Mouse (Mus musculus): ENCODE measurements around the gene Ell. TPM values are rescaled to one million over a fixed set of nuclear protein-coding genes. Genes with fewer than 3 reads are reported as not detected.

Gene Ell
- polyA plus RNA-seq, 1 experiment from 2014 or later = 13.0 TPM

DNA sequence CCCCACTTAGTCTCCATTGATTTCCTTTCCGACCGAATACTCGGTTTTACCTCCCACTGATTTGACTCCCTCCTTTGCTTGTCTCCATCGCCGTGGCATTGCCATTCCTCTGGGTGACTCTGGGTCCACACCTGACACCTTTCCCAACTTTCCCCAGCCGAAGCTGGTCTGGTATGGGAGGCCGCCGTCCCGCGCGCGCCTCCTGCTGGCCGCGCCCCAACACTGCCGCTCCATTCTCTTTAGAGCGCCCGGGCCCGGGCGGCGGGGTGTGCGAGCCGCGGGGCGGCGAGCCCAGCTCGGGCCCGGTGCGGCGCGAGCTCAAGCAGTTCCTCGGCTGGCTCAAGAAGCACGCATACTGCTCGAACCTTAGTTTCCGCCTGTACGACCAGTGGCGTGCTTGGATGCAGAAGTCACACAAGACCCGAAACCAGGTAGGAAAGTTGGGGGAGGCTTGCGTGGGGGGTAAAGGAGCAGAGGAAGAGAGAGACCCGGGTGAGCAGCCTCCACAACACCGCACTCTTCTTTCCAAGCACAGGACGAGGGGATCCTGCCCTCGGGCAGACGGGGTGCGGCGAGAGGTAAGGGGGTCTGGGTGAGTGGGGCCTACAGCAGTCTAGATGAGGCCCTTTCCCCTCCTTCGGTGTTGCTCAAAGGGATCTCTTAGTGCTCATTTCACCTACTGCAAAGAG lies 36.1 kb upstream of the Ell start:
- Histone ChIP-seq H3K9me3 (ENCODE audit: control insufficient read depth, low read length) (no peaks in the 10 kb centered on the region), H3K36me3 (ENCODE audit: control insufficient read depth, insufficient read depth, low read length) (peaks cover 27% of the 10 kb centered on the region), H3K4me2 (ENCODE audit: low read length) (peak overlapping the region; percentile 22; the same call in 1 of the 2 replicates), H3K27ac (replicated peaks in 1 of 2; ENCODE audit: control insufficient read depth in 1 of 2, insufficient read depth in 1 of 2, low read depth in 2 of 2, low read length in 2 of 2) (no peak overlapping the region), H3K4me3 (ENCODE audit: control insufficient read depth in 1 of 2, insufficient read depth in 1 of 2, low read depth in 1 of 2, low read length in 2 of 2) (peak overlapping the region in 1 of 2 experiments; percentile 16; a peak in 1 of 4 replicates), H3K9ac (ENCODE audit: low read length) (0 out of 2 replicates have a peak overlapping the region, but pooled peaks have one; percentile 16), H3K27me3 (ENCODE audit: control insufficient read depth, insufficient read depth, low read length) (peaks cover 54% of the 10 kb centered on the region), H3K4me1 (ENCODE audit: control insufficient read depth in 2 of 2, insufficient read depth in 2 of 2, low read length in 2 of 2) (peaks cover 18 to 37% of the 10 kb centered on the region in 2 experiments)
- ATAC-seq (ENCODE audit: insufficient number of reproducible peaks, insufficient read depth, low FRiP score, low read depth) = no peak
- 18% methylated on average over 46 of the region's 46 CpGs for WGBS

DNA sequence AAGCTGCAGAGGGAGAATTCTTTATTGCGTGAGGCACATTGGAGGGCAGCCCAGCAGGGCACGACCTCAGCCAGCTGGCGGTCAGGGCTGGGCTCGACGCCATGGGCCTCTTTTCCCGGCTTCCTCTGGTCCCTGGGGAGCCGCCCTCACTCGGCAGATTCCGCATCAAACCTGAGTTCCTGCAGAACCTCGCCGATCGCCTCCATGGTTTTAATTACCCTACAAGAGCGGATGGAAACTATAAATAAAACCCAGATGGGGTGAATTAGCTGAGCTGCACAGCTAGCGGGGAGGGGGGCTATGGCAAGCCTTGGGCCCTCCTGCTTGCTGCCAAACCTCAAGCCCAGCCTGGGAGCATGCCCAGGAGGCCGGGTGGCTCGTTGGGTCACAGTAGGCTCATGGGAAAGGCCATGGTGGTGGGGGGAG lies 35.0 kb upstream of the Ell start:
- H3K27ac ChIP-seq (replicated peaks in 1 of 2; ENCODE audit: control insufficient read depth in 1 of 2, insufficient read depth in 1 of 2, low read depth in 2 of 2, low read length in 2 of 2) = no peak overlapping the region
- peaks cover 37% of the 10 kb centered on the region for H3K36me3 ChIP-seq (ENCODE audit: control insufficient read depth, insufficient read depth, low read length)
- WGBS = 65% methylated on average over 16 of the region's 16 CpGs
- peaks cover 43% of the 10 kb centered on the region for H3K27me3 ChIP-seq (ENCODE audit: control insufficient read depth, insufficient read depth, low read length)
- no peak overlapping the region for H3K4me3 ChIP-seq (ENCODE audit: control insufficient read depth in 1 of 2, insufficient read depth in 1 of 2, low read depth in 1 of 2, low read length in 2 of 2)
- ATAC-seq (ENCODE audit: insufficient number of reproducible peaks, insufficient read depth, low FRiP score, low read depth) = no peak
- peaks cover 23 to 45% of the 10 kb centered on the region in 2 experiments for H3K4me1 ChIP-seq (ENCODE audit: control insufficient read depth in 2 of 2, insufficient read depth in 2 of 2, low read length in 2 of 2)
- no peak overlapping the region for H3K9ac ChIP-seq (ENCODE audit: low read length)
- no peak overlapping the region for H3K4me2 ChIP-seq (ENCODE audit: low read length)
- no peaks in the 10 kb centered on the region for H3K9me3 ChIP-seq (ENCODE audit: control insufficient read depth, low read length)

DNA sequence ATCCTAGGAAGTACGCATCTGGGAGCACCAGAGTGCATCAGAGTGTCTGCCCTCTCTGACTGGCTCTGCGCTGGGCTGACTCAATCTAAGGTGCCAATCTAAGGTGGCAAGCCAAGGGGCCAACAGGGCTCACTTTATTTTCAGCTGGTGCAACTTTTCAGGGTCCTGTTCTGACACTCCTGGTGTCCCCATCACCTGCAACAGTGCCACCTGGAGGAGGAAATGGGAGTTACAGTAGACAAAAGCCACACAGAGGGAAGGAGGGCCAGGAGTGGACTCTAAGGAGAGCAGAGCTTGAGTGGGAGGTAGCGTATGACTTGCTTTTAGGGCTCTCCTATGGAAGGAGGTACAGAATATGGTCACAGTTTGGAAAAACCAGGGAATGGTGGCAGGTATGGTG lies 34.4 kb upstream of the Ell start:
- H3K4me1 ChIP-seq (ENCODE audit: control insufficient read depth in 2 of 2, insufficient read depth in 2 of 2, low read length in 2 of 2) = peaks cover 24 to 47% of the 10 kb centered on the region in 2 experiments
- no peaks in the 10 kb centered on the region for H3K9me3 ChIP-seq (ENCODE audit: control insufficient read depth, low read length)
- H3K9ac ChIP-seq (ENCODE audit: low read length) = no peak overlapping the region
- H3K27ac ChIP-seq (replicated peaks in 1 of 2; ENCODE audit: control insufficient read depth in 1 of 2, insufficient read depth in 1 of 2, low read depth in 2 of 2, low read length in 2 of 2) = no peak overlapping the region
- H3K4me3 ChIP-seq (ENCODE audit: control insufficient read depth in 1 of 2, insufficient read depth in 1 of 2, low read depth in 1 of 2, low read length in 2 of 2) = no peak overlapping the region
- H3K27me3 ChIP-seq (ENCODE audit: control insufficient read depth, insufficient read depth, low read length) = peaks cover 38% of the 10 kb centered on the region
- peaks cover 37% of the 10 kb centered on the region for H3K36me3 ChIP-seq (ENCODE audit: control insufficient read depth, insufficient read depth, low read length)
- no peak for ATAC-seq (ENCODE audit: insufficient number of reproducible peaks, insufficient read depth, low FRiP score, low read depth)
- no peak overlapping the region for H3K4me2 ChIP-seq (ENCODE audit: low read length)
- 80% methylated on average over 3 of the region's 3 CpGs for WGBS

DNA sequence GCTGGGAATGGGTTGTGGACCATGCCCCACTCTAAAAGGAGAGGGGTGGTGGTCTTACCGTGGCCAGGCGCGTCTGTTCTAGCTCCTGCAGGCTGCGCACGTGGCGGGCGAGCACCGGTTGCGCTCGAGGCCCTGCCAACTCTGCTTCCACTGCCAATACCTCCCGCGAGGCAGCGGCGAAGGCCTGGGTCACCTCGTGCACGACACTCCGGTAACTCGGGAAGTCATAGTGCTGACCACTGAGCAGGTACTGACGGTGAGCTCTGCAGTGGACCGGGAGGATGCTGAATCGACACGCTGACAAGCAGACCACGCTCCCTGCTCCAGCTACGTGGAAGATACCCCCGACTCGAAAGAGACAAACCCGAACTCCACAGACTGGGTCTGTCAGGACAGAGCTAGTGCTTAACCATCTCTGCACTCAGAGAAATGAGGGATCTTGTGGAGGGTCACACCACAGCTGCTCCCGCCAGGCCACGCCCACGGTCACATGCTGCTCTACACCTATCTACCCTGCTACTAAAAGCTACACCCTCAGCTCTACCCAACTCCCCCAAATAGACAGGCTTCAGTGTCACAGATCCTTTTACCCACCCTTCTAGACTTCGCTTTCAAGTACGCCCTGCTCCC lies 33.4 kb upstream of the Ell start:
- Histone ChIP-seq H3K9me3 (ENCODE audit: control insufficient read depth, low read length) (no peaks in the 10 kb centered on the region), H3K4me1 (ENCODE audit: control insufficient read depth in 2 of 2, insufficient read depth in 2 of 2, low read length in 2 of 2) (peaks cover 24 to 45% of the 10 kb centered on the region in 2 experiments), H3K4me3 (ENCODE audit: control insufficient read depth in 1 of 2, insufficient read depth in 1 of 2, low read depth in 1 of 2, low read length in 2 of 2) (peak overlapping the region; percentile 46 to 76), H3K4me2 (ENCODE audit: low read length) (peak overlapping the region; percentile 92), H3K27ac (replicated peaks in 1 of 2; ENCODE audit: control insufficient read depth in 1 of 2, insufficient read depth in 1 of 2, low read depth in 2 of 2, low read length in 2 of 2) (peak overlapping the region in 1 of 2 experiments; percentile 91; a peak in 1 of 4 replicates), H3K36me3 (ENCODE audit: control insufficient read depth, insufficient read depth, low read length) (peaks cover 37% of the 10 kb centered on the region), H3K9ac (ENCODE audit: low read length) (peak overlapping the region; percentile 91), H3K27me3 (ENCODE audit: control insufficient read depth, insufficient read depth, low read length) (peaks cover 28% of the 10 kb centered on the region)
- peak; percentile 1; the same call in 1 of the 2 replicates for ATAC-seq (ENCODE audit: insufficient number of reproducible peaks, insufficient read depth, low FRiP score, low read depth)
- 42% methylated on average over 32 of the region's 32 CpGs for WGBS

DNA sequence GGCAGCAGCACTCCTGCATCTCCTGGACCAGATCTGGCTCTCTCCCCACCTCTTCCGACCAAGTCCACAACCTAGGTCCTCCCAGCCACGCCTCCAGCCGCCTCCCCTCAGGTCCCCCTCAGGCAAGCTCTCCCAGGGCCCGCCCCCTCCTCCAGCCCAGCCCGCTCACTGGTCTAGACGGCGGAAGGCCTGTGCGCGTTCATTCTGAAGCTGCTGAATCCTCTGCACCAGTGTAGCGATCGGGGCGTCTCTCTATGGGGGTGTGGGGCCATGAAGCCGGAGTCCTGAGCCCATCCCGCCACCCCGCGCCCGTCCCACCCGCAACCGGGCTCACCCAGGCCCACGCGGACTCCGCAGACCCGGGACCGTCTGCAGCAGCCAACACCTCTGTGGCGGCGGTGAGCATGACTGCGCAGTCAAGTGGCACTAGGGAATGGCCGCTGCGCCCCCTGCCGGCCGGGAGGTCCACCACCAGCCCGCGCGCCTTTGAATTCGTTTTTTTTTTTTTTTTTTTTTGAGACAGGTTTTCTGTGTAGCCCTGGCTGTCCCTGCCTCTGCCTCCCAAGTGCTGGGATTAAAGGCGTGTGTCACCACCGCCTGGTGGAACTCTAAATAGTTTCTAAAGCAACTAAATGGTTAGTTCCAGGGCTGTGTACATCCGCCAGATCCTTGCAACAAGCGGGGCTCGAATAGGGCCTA lies 32.8 kb upstream of the Ell start, which contains the start of gene Rex1bd:
Rex1bd (minus strand) TSS at position 425 of the 699 bp plus-strand sequence.
- H3K27ac ChIP-seq (replicated peaks in 1 of 2; ENCODE audit: control insufficient read depth in 1 of 2, insufficient read depth in 1 of 2, low read depth in 2 of 2, low read length in 2 of 2) = peak within 1 kb of the TSS; percentile 14 to 91; a peak in 2 of 4 replicates
- peaks cover 22% of the 10 kb centered on the region for H3K27me3 ChIP-seq (ENCODE audit: control insufficient read depth, insufficient read depth, low read length)
- peak; percentile 89 for ATAC-seq (ENCODE audit: insufficient number of reproducible peaks, insufficient read depth, low FRiP score, low read depth)
- H3K9ac ChIP-seq (ENCODE audit: low read length) = peak within 1 kb of the TSS; percentile 91
- peak within 1 kb of the TSS; percentile 92 for H3K4me2 ChIP-seq (ENCODE audit: low read length)
- peaks cover 37% of the 10 kb centered on the region for H3K36me3 ChIP-seq (ENCODE audit: control insufficient read depth, insufficient read depth, low read length)
- WGBS = 2% methylated on average over 40 of the region's 40 CpGs
- peak within 1 kb of the TSS; percentile 46 to 76 for H3K4me3 ChIP-seq (ENCODE audit: control insufficient read depth in 1 of 2, insufficient read depth in 1 of 2, low read depth in 1 of 2, low read length in 2 of 2)
- H3K9me3 ChIP-seq (ENCODE audit: control insufficient read depth, low read length) = no peaks in the 10 kb centered on the region
- H3K4me1 ChIP-seq (ENCODE audit: control insufficient read depth in 2 of 2, insufficient read depth in 2 of 2, low read length in 2 of 2) = peaks cover 24 to 45% of the 10 kb centered on the region in 2 experiments

DNA sequence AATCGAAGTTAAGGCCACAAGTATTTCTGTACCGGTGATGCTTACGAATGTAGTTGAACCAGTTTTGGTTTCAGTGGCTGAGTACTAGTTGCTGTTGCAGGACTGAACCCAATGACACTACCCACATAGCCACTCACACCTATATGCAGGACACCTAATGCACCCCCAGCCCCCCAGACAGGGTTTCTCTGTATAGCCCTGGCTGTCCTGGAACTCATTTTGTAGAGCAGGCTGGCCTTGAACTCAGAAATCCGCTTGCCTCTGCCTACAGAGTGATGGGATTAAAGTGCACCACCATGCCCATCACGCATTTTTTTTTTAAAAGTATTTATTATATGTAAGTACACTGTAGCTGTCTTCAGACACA lies 32.2 kb upstream of the Ell start:
- 60% methylated on average over 5 of the region's 5 CpGs for WGBS
- ATAC-seq (ENCODE audit: insufficient number of reproducible peaks, insufficient read depth, low FRiP score, low read depth) = no peak
- Histone ChIP-seq H3K4me2 (ENCODE audit: low read length) (0 out of 2 replicates have a peak overlapping the region, but pooled peaks have one; percentile 27), H3K4me3 (ENCODE audit: control insufficient read depth in 1 of 2, insufficient read depth in 1 of 2, low read depth in 1 of 2, low read length in 2 of 2) (peak overlapping the region in 1 of 2 experiments; percentile 76; a peak in 1 of 4 replicates), H3K27ac (replicated peaks in 1 of 2; ENCODE audit: control insufficient read depth in 1 of 2, insufficient read depth in 1 of 2, low read depth in 2 of 2, low read length in 2 of 2) (peak overlapping the region in 1 of 2 experiments; percentile 14; a peak in 1 of 4 replicates), H3K36me3 (ENCODE audit: control insufficient read depth, insufficient read depth, low read length) (peaks cover 40% of the 10 kb centered on the region), H3K27me3 (ENCODE audit: control insufficient read depth, insufficient read depth, low read length) (peaks cover 16% of the 10 kb centered on the region), H3K9ac (ENCODE audit: low read length) (no peak overlapping the region; the same call in 1 of the 2 replicates), H3K4me1 (ENCODE audit: control insufficient read depth in 2 of 2, insufficient read depth in 2 of 2, low read length in 2 of 2) (peaks cover 23 to 43% of the 10 kb centered on the region in 2 experiments), H3K9me3 (ENCODE audit: control insufficient read depth, low read length) (no peaks in the 10 kb centered on the region)

DNA sequence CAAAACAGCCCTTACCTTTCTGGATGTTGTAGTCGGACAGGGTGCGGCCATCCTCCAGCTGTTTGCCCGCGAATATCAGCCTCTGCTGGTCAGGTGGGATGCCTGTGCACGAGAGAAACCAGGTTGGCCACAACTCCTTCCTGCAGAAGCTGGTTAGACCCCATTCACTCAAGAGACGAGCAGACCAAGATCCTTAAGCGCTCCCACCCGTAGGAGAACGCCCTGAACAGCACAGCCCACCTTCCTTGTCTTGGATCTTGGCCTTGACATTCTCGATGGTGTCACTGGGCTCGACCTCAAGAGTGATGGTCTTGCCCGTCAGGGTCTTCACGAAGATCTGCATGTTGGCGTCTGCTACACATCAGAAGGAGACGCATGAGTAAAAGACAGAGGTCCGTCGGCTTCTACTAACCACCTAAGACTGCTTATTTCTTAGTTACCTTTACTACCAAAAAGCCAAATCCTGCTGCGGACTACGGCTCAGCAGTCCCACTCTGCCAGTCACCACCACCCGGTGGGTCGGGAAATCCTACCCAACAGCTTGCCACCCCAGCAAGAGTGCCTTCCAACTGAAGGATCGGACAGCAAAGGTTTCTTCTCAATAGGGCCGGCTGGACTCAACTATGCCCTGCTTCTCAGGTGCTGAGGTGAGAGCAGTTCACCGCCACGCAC lies 29.8 kb upstream of the Ell start:
- Histone ChIP-seq H3K9me3 (ENCODE audit: control insufficient read depth, low read length) (no peaks in the 10 kb centered on the region), H3K27ac (replicated peaks in 1 of 2; ENCODE audit: control insufficient read depth in 1 of 2, insufficient read depth in 1 of 2, low read depth in 2 of 2, low read length in 2 of 2) (peak overlapping the region; percentile 70 to 95), H3K4me1 (ENCODE audit: control insufficient read depth in 2 of 2, insufficient read depth in 2 of 2, low read length in 2 of 2) (peaks cover 11 to 40% of the 10 kb centered on the region in 2 experiments), H3K36me3 (ENCODE audit: control insufficient read depth, insufficient read depth, low read length) (peaks cover 51% of the 10 kb centered on the region), H3K27me3 (ENCODE audit: control insufficient read depth, insufficient read depth, low read length) (no peaks in the 10 kb centered on the region), H3K4me2 (ENCODE audit: low read length) (peak overlapping the region; percentile 95), H3K4me3 (ENCODE audit: control insufficient read depth in 1 of 2, insufficient read depth in 1 of 2, low read depth in 1 of 2, low read length in 2 of 2) (peak overlapping the region; percentile 91 to 99), H3K9ac (ENCODE audit: low read length) (peak overlapping the region; percentile 99)
- no peak for ATAC-seq (ENCODE audit: insufficient number of reproducible peaks, insufficient read depth, low FRiP score, low read depth)
- WGBS = 7% methylated on average over 25 of the region's 25 CpGs

Data from heart, embryonic 14.5 days (tissue).